Mouse (Mus musculus) thymus, postnatal 36 days (tissue): ENCODE data around the gene Hoxd11.

Source experiments
- DNase-seq, 2 experiments: peaks; one replicate each; pipeline ENCODE4 v3.0.0; 2022; ENCODE audit warnings: mixed read lengths in 2 of 2

Hoxd11 gene

DNA sequence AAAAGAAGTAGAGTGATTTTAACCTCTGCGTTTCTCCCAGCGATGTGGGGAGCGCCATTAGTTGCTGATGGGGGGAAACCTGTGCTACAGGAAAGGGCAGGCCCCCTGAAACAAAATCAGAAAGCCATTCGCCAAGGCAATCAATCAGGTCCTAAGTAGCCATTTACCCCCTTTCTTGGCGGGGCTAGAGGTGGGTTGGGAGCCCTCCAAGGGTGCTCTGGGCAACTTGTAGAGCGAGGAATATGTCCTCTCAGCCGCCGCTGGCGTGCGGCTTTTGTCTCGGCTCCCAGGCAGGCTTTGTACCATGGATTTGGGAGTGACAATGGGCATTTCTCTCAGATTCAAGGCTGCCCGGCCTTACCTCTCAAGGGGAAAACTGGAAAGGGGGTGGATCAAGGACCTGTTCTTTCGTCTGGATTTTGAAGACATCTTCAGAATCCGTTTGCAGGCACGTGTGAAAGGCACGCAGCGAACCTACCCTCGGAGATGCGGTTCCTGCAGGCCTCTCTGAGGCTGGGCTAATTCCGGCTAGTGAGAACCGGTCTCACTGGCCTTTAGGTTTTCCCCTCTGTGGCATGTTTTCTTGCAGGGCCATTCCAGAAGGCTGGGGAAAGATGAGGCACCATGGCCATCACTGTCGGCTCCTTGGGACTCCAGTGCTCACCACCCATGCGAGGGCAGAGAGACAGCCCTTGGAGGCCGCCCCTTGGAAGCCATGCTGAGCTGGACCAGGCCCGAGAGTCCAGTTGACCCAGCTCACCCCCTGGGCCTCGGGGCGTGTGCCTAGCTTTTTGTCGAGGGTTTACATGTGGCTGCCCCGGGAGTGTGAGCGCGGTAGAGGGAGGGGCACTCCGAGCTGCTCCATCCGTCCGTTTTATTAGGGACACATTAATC lies 17.3 kb downstream of the Hoxd11 start:
- no peak for DNase-seq

DNA sequence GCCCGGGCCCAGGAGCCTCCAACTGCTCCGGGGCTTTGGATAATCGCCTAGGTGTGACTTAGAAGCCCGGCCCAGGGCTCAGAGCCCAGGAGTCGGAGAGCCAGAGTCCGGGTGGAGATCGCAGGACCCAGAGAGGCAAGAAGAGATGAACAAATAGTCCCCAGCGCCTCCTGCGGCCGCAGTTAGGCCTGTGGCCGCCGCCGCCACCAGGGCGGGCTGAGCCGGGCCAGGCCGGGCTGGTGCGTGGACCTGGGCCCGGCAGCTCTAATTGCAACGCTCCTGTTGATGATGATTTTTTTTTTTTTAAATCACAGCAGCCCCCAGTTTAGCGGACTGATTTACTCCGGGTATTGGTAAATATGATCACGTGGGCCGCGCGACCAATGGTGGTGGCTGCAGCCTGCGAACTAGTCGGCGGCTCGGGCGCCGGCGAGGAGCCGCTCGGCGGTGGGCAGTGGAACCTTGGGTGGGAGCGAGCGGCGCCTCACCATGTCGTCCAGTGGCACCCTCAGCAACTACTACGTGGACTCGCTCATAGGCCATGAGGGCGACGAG lies 18.3 kb downstream of the Hoxd11 start, which contains the start of gene Hoxd9:
TSS of gene Hoxd9 (plus strand) at position 161 of the 555 bp plus-strand sequence.
- DNase-seq: no peak

DNA sequence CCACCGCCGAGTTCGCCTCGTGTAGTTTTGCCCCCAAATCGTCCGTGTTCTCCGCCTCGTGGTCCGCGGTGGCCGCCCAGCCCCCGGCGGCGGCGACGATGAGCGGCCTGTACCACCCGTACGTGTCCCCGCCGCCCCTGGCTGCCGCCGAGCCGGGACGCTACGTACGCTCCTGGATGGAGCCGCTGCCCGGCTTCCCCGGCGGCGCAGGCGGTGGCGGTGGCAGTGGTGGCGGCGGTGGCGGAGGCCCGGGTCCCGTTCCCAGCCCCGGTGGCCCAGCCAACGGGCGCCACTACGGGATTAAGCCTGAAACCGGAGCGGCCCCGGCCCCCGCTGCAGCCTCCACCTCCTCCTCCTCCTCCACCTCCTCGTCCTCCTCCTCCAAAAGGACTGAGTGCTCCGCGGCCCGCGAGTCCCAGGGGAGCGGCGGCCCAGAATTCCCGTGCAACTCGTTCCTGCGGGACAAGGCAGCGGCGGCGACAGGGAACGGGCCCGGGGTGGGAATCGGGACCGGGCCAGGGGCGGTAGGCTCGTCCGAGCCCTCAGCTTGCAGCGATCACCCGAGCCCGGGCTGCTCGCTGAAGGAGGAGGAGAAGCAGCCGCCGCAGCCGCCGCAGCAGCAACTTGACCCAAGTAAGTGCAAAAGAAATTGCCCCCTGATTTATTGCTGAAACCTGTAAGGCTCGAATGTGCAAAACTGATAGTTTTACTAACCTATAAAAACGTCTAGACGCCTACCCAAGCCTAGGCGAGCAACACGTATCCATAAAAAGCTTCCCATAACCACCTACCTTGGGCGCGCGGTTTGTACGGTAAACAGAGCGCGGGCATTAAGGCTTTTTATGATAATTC lies 19.1 kb downstream of the Hoxd11 start:
- no peak for DNase-seq

DNA sequence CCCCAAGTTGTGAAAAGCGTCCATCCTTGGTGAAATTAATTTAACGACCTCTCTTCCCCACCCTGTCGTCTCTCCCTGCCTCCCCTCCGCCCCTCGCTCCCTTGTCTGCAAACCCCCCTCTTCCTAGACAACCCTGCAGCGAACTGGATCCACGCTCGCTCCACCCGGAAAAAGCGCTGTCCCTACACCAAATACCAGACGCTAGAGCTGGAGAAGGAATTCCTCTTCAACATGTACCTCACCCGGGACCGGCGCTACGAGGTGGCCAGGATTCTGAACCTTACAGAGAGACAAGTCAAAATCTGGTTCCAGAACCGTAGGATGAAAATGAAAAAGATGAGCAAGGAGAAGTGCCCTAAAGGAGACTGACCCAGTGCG lies 19.7 kb downstream of the Hoxd11 start:
- no peak for DNase-seq

DNA sequence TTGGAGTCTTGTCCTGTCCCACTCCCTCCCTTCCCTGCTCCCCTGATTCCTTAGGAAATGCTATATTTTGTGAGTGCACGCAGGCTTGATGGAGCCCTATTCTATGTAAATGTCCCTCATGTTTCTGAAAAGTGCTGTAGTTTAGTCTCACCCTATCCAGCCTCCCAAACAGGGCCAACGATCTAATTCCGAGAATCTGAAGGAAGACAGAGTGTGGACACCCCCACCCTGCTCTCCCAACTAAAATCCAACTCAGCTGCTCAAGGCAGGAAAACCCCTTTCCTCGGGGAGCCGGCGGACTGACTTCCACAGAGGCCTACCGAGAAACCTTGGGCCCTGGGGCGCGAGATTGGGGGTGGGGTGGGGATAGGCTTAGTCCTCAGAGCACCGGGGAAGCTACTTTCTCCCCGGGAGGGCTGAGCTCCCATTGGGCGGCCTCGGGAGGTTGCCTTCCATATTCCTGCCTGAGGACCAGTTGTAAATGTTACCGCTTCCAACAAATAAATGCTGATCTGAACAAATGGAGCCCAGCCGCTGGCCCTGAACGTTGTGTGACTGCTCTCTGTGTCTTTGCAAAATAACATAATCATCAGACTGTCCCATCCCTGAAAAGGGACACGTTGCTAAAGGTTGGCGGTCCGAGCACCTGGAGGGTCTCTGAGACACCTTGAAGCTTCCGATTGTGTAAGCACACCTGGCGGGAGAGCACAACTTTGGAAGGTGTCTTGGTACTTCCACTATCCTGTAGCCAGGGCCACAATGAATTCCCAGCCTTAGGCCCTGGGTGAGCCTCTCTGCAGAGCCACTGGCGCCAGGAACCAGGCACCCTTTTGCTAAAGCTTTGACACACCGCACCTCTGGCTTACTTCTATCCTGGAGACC lies 20.5 kb downstream of the Hoxd11 start:
- no peak for DNase-seq

DNA sequence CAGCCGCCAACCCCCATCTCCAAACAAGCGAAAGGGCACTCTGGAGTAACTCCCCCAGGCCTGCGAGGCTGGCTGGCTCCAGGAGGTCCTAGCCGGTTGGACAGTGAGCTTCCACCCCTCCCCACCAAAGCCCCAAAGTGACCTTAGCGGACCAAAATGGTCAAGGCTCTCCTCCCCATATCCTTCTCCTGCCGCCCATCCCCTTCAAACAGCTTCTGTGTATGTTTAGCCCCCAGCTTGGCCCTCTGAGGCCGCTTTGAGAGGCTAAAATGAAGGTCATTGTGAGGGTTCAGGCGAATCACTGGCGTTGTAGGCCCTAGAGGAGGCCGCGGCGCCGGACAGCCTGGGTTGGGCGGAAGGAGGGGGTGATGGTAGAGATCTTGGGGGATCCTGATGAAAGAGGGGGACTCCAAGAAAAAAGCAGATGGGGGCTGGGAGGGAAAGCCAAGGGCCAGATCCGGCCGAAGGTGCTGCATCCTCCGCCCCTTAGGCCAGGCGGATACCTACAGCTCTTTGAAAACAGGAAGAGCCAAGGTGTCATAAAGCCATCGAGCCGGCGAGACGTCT lies 21.3 kb downstream of the Hoxd11 start:
- no peak for DNase-seq

DNA sequence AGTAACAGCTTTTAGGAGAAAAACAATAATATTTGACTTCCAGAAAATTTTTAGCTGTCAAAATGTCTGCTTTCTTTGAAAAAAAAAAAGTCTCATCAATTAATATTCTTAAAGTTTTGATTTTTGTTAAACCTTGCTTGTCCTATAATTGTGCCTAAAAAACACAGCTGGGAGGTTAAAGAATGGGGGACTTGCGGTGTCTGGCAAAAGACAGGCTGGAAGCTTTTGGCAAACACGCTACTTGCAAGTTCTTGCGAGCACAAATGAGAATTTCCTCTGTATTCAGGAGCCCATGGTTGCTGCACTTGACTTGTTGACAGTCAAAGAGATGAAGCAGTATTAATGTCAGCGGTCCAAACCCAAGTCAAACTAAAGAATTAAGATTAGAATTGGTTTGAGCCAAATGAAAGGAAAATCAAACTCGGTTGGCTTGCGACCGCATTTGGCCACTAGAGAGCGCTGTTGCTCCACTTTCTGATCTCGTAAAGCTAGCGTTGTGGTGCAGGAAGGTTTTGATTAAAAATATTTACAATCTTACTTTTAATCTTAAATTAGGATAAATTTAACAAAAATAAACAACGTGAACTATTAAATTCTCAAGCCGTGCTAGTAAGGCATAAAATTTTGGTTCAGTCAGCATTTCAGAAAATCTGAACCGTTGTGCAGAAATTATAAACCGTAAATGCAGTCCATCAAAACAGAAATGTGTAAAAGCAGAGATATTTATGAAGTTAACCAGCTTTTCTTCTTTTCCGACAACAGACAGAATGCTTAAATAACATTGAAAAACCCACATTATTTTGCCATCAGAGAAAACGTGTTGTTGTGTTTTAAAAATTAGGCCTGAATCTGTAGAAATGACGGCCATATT lies 22.8 kb downstream of the Hoxd11 start:
- peak; percentile 45 to 61 for DNase-seq

DNA sequence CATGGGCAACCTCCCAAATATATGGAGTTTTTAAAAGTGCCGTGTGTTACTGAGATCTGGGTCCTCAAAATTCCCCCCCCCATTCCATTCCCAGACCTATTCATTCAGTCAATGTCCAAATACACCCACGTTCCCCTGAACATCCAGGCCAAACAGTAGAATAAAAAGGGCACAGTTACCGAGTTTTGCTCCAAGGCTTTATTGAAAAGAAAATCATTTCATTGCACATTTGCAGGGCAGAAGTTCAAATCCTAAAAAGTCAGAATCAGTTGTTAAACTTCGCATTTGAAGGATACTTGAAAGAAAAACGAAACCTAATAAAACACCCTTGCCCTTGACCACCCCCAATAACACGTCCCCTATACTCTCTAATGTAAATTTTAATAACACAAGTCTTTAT lies 23.5 kb downstream of the Hoxd11 start:
- DNase-seq: no peak

DNA sequence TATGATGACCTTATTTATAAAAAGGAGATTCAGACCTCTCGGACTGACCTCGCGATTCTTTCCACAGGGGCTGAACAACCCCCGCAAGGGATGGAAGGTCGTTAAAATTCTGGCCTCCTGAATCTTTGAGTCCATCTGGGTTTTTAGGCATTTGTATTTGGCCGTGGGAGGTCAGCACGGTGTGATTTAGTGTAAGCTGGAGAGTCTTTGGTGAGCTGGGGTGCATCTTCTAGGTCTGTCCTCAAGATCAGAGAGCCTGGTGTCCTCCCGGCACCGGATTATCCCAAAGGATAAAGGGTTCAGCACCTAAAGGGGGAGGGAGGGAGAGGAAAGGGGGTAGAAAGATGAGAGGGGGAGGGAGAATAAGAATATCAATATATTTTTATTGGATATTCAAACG lies 24.0 kb downstream of the Hoxd11 start:
- DNase-seq: no peak

DNA sequence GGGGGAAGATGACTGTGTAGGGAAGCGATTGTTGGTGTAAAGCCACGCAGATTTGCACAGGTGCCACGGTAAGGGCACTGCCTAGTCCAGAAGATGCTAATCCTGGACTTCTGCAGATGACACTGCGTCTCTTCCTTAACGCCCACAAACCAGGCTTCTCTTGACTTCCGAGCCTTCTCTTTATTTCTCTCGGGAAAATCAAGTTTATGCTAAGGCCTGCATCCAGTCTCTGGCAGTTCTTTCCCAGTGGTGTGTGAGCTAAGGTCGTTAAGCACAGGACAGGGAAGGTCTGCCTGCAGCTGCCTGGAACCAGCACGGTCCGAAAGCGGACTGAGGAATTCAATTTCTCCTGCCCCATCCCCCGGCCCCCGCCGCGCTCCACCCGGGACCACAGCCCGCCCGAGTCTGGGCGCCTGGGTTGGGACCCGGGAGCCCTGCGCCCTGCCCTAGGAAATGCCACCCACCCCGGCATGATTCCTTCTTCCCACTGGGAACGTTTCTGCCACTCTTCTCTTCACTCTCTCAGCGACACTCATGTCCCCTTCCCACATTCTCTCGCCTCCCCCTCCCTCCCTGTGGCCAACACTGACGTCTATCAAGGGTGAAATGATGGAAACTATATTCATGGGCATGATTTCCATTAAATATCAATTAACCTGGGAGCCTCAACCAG lies 24.5 kb downstream of the Hoxd11 start:
- DNase-seq: no peak

DNA sequence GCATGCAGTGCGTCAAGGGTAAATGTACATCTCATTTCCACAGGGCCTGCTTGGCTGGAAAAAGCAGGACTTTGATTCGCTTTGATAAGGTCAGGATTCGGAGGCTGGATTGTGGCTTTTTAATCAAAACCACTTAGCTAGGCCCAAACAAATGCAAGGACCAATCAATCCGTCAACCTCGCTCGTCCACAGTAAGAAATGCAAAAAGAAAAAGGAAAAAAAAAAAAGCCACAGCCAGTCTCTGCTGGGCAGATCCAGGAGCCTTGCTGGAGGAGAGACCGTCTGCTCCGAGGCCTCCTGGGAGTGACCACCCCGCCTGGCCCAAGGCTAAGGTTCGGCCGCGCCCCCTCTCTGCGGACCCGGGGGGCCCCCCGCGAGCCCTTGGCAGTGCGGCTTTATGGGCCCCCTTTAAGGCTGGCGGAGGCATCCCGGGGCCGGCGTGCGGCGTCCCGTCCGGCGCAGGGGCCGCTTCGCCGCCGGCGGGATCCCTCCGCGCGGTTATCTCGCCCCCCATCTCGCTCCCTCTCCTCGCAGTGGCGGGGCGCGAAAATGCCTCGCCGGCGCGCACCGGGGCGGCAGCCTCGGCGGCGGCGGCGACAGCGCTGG lies 25.1 kb downstream of the Hoxd11 start, which contains the start of gene Hoxd8:
TSS of gene Hoxd8 (plus strand) at position 223 of the 606 bp plus-strand sequence.
- DNase-seq: no peak

DNA sequence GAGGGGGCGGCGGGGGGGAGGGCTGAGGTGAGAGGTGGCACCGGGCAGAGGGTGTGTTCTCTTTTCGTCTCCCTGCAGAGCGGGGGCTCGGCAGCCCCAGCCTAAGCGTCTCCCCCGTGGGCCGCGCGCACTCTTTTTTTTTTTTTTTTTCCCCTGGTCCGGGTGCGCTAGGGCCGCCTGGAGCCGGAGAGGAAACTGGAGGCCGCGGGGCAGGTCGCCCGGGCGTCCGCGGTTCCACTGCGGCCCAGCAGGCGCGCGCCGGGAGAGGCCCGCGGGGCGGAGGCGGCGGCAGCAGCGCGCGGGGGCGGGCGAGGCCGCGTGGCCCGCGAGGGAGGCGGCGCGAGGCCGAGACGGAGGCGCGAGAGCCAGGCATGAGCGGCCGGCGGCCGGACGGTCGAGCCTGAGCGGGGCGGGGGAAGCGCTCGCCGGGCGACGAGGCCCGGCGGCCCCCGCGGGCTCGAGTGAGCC lies 25.7 kb downstream of the Hoxd11 start:
- no peak for DNase-seq

DNA sequence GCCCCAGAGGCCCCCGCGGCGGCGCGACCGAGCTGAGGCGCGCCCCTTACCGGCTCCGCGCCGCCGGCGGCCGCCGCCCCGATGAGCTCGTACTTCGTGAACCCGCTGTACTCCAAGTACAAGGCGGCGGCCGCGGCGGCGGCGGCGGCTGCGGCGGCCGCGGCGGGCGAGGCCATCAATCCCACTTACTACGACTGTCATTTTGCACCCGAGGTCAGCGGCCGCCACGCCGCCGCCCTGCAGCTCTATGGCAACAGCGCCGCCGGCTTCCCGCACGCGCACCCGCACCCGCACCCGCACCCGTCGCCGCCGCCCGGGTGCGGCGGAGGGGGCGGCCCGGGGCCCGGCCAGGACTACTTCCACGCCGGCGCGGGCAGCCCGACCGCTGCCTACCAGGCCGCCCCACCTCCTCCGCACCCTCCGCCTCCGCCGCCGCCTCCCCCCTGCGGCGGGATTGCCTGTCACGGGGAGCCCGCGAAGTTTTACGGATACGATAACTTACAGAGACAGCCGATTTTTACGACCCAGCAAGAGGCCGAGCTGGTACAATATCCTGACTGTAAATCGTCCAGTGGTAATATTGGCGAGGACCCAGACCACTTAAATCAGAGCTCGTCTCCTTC lies 26.2 kb downstream of the Hoxd11 start:
- DNase-seq: no peak

DNA sequence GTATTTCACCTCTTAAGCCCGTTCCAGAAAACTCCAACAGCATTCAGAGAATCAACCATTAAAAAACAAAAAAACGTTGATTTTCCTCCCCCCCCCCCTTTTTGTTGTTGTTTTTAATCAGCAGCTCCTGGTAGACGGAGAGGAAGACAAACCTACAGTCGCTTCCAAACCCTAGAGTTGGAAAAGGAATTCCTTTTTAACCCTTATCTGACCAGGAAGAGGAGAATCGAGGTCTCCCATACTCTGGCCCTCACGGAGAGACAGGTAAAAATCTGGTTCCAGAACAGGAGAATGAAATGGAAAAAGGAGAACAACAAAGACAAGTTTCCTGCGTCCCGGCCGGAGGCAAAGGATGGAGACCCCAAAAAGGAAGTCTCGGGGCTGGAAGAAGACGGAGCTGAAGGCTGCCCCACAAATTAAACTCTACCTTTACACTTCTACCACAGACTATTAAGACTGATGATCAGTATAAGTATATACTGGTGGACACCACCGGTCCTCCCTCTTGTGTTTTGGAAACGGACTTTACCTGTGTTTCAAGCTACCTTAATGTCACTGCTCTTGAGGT lies 27.1 kb downstream of the Hoxd11 start:
- no peak for DNase-seq

DNA sequence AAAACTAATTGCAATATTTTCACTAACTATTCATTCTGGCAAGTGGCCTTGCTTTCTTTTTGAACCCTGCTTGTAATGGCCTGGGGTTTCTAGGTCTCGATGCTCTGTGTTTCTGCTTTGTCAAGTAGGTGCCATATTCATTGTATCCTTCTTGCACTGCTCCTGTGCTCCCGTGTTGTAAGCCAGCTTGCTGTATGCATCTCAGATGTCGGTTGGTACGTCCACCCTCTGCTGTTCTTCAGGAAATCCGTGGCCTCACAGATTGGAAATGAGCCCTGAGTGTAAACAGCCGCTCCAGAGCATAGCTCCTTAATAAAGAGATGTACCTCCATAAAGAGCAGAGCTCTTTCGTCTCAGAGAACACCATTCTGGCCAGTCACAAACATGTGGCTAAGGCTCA lies 28.2 kb downstream of the Hoxd11 start:
- DNase-seq: no peak

DNA sequence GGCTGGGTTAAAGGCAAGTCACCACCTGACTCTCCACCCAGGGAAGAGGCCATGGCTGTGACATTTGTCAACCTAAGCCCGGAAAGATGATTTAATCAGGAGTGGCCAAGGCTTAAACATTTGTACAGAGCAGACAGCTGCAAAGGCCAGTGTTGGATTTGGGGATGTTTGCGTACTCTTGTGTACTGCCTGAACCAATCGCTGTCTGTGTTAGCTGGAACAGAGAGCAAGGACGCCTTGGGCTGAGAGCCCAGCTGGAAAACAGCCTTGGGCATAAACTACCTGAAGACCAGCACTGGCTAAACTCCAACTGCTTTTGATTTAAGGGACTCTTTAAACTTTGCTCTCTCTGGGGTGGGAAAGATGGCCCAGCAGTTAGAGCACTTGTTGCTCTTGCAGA lies 29.3 kb downstream of the Hoxd11 start:
- no peak for DNase-seq

DNA sequence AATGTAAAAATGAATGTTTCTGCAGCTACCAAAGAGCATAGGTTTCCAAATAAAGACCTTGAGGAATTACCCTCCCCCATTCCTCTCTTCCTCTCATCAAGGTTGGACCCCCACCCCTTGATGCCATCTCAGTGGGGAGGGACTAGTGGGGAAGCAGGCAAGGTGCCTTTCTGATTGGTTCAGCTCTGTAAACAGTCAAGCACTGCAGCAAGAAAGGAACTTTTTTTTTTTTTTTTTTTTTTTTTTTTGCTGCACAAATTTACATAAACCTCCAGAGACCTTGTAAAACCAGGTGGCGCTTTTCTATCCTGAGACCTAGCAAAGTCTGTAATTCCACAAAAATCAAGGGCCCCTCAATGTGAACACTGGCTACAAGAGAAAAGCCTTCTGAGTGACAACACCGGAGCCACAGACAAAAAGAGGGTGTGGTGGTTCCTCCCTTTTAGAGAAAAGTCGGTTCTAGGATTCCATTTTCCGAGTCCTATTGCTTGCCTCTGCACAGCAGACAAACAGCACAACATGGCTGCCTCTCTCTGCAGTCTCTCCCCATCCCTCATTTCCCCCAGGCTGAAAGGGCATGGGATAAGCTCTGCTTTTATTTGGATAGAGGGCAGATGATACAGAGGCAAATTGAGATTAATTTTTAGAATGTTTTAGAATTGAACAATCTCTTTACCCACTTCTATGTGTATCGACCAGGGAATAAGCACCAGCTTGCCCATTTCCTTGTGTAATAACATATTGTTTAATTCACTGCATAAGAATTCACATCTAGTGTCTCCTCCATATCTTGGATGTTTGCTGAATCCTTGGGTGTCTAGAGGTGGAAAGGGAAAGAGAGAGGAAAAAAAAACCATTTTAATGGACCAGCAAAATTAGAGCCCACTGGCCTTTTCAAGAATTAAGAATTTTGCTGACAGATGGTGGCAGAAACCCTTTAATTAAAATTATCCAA lies 30.4 kb downstream of the Hoxd11 start:
- no peak for DNase-seq
